ENCODE assay signal across 15 mouse cellular contexts in genomic region chr17:17617440-17618204, GRCm38 (mm10). TPM values are rescaled to one million over a fixed set of nuclear protein-coding genes. Genes with fewer than 3 reads are reported as not detected.
DNase-seq lines count a peak whose midpoint lies in the region; ATAC-seq lines count a peak whose summit lies in the region.
"Had no signal": no experiment of that assay in that cellular context is flagged by ENCODE, and none has a peak within 500 bp of the region (broad histone marks: within the 10 kb centered on the region; RNA-seq: fewer than 3 reads in every experiment).

No protein-coding gene starts in this region.

- H3K27ac ChIP-seq in heart, embryonic 15.5 days, result peak overlapping the region; percentile 65
- H3K27ac ChIP-seq: forebrain, embryonic 10.5 days; hindbrain, embryonic 15.5 days; liver, embryonic 14.5 days; midbrain, embryonic 12.5 days had no signal

- no peaks in the 10 kb centered on the region for H3K9me3 ChIP-seq in heart, embryonic 15.5 days (replicated peaks)
- H3K9me3 ChIP-seq: forebrain, embryonic 10.5 days; hindbrain, embryonic 15.5 days; midbrain, embryonic 12.5 days had no signal

- peak; percentile 90 for DNase-seq in heart, adult 11 months
- no peak for DNase-seq in heart, adult 8-10 months (ENCODE audit: low spot score)
- DNase-seq in 3134 (ENCODE audit: extremely low read depth, insufficient read length, low spot score) (peak; percentile 34), A20 (ENCODE audit: low read depth, low spot score) (peak; percentile 19)
- DNase-seq in left cerebral cortex, postnatal 25 days (ENCODE audit: low spot score in 2 of 2), result no peak
- DNase-seq in layer of hippocampus, adult 9-10 months (ENCODE audit: low spot score), result no peak
- DNase-seq: cerebellum, postnatal 10 days; kidney, adult 8-10 months; lung, postnatal 14 days; right cerebral cortex, postnatal 14 days had no signal

- no peaks in the 10 kb centered on the region for H3K27me3 ChIP-seq in heart, embryonic 15.5 days
- H3K27me3 ChIP-seq: hindbrain, embryonic 15.5 days; midbrain, embryonic 12.5 days had no signal

- 63% methylated on average over 4 of the region's 4 CpGs for WGBS in heart, embryonic 15.5 days

- no peak for ATAC-seq in heart, embryonic 15.5 days (replicated peaks; ENCODE audit: insufficient number of reproducible peaks, insufficient read depth, low FRiP score, low read depth)

- H3K4me1 ChIP-seq in heart, embryonic 15.5 days (replicated peaks), result peaks cover 26% of the 10 kb centered on the region

- 0 out of 2 replicates have a peak, but pooled peaks cover 4% of the 10 kb centered on the region for H3K36me3 ChIP-seq in heart, embryonic 15.5 days
- H3K36me3 ChIP-seq: forebrain, embryonic 10.5 days; hindbrain, embryonic 15.5 days; midbrain, embryonic 12.5 days had no signal

- H3K4me3 ChIP-seq in heart, embryonic 15.5 days, result no peak overlapping the region
- H3K4me3 ChIP-seq: forebrain, embryonic 10.5 days; hindbrain, embryonic 15.5 days; midbrain, embryonic 12.5 days had no signal

- intact Hi-C loops in left cerebral cortex, postnatal 25 days (cut with DNase I), result no loop called here

- peak overlapping the region; percentile 46 for H3K4me2 ChIP-seq in heart, embryonic 15.5 days
- H3K4me2 ChIP-seq: hindbrain, embryonic 15.5 days; midbrain, embryonic 12.5 days had no signal

- no peak overlapping the region for H3K9ac ChIP-seq in heart, embryonic 15.5 days
- H3K9ac ChIP-seq: hindbrain, embryonic 15.5 days; liver, embryonic 14.5 days; midbrain, embryonic 12.5 days had no signal

RNA-seq across cellular contexts. Expression of gene Lnpep, which starts 7.2 kb away (rescaled TPM):
- total RNA-seq in heart, adult 8-10 months (2022), result 100 to 1,000 TPM; 158 to 181 (median 160) TPM
- polyA plus RNA-seq in heart, embryonic 15.5 days (2015; fragmentation: Nextera tagmentation; extraction: Ambion mirVana), result 11.0 and 12.3 TPM in 2 replicates
- 100 to 1,000 TPM in 1 of 2 experiments, 10 to 100 TPM in 1; 98.2 to 112 TPM for total RNA-seq in left cerebral cortex, postnatal 25 days (2021)

Comparison
In these comparisons a context has a peak if more than half of its experiments do, and no peak if none do; other contexts are left out.
1. DNase-seq: peak in heart, adult 11 months (single experiment), 3134 (single experiment) and A20 (single experiment); none in heart, adult 8-10 months (single experiment), left cerebral cortex, postnatal 25 days (0 of 2) and layer of hippocampus, adult 9-10 months (single experiment).